Mouse (Mus musculus): ENCODE results near the gene Enox1.

- TF ChIP-seq POLR2A (IDR thresholded peaks at IDR 0.05; ENCODE audit: low read depth, low read length): no peak
- TF ChIP-seq CTCF (conservative IDR thresholded peaks at IDR 0.05; ENCODE audit: insufficient read depth, insufficient read length, low read depth, low read length): no peak
Observed at GRCm38 (mm10) chr14:77260107-77260506, 103.5 kb downstream of the Enox1 start.

Measured in kidney, adult 2 months (tissue).